Mouse (Mus musculus) mesoderm, embryonic 11.5 days (tissue): ENCODE measurements at regions not wholly inside any gene's neighbourhood (a gene's known extent, or its start where the extent isn't known, plus 50 kb on each side); places are given as distances from the start of the nearest gene placed in this dataset.
A peak's percentile ranks its signal among the peaks of the same experiment; 100 is the strongest.

ENCODE experiments used
- DNase-seq: peaks from one replicate; pipeline ENCODE4 v3.0.0-alpha.2; 2012; ENCODE audit warnings: low read depth, low spot score

GRCm38 (mm10) chr3:79996803-79997202 is 112.5 kb downstream of the Fam198b start:
- DNase-seq = no peak

- no peak for DNase-seq
Measured at GRCm38 (mm10) chr3:80002335-80002734, 118.0 kb downstream of the Fam198b start.

DNA sequence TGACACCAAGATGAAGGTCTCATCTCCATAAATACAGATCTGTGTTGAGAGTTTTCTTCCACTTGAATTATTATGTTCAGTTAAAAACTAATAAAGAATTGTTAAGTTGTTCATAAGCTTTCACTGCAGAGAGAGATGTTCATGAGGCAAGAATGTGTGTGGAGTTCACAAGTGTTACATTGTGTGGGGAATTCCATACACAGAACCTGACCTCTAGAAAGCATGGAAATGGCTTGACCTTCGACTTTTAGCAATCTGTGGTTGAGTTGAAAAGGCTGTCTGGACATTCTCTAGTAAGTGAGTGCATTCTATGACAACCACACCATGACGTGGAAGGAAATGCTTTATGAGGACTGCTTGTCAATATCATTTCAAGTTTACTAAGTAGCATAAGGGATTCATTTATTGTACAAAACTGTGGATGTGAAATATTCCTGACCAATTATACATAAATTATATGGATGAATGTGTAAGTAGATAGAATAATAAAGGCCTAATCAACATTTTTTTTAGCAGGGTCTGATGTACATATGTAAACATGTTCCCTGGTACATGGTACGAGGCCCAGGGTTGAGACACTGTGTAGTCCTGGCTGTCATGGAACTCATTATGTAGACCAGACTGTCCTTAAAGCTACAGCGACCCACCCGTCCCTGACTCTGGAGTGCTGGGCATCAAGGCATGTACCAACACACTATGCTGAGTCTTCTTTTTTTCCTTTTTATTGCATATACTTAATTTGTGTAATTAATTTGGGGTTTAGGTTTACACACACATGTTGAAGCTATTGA is 119.2 kb downstream of the Fam198b start:
- peak; percentile 73 for DNase-seq

DNA sequence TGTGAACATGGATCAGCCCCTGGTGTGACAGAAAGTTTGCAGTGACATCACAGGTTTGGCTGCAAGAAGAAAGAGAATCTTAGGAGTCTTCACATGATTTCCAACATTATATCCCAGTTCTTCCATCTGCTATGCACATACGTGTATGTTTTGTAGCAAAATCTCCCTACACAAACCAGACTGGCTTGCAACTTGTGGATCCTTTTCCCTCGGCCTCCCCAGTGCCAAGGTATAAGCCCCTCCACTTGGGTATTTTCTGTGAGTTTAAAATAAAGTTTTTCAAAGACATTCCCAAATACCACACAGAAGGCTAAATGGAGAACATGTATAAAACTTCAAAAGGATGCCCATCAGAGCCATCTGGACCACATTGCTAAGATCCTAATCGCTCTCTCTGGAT is 120.2 kb downstream of the Fam198b start:
- no peak for DNase-seq

DNA sequence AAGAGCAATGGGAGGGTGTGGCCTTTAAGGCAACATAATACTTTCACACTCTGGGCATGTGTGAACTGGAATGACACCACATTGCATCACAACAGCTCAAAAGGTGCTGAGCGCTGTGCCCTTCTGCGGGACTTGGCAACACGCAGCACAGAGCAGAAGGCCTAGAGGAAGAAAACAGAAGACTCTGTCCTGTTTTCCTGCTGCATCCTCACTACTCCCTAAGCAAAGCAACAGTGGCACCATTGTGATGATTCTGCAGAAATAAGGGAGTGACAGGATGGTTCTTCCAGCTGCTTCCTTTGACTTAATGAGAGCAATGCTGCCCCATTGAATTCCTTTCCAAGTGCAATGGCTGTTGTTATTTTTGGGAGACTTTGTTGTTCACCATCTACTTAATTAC is 120.6 kb downstream of the Fam198b start:
- no peak for DNase-seq

GRCm38 (mm10) chr3:80005371-80005770 is 121.0 kb downstream of the Fam198b start:
- no peak for DNase-seq

DNA sequence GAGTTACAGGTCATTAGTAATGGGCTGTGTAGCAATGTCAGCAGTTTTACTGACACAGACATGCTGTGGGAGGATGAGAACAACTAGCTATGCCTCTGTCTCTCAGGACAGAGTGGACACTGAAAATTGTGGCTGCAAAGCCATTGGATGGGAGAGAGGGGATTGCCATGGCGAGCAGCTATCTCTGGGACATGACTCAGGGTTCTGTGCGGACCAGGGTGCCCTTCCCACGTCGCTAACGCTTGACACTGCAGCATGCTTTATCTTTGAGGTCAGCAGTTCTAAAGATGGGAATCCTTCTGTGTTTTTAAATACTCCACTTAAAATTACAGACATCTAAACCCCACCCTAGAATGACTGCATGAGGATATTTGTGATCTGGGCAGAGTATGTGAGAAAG is 121.9 kb downstream of the Fam198b start:
- no peak for DNase-seq

DNA sequence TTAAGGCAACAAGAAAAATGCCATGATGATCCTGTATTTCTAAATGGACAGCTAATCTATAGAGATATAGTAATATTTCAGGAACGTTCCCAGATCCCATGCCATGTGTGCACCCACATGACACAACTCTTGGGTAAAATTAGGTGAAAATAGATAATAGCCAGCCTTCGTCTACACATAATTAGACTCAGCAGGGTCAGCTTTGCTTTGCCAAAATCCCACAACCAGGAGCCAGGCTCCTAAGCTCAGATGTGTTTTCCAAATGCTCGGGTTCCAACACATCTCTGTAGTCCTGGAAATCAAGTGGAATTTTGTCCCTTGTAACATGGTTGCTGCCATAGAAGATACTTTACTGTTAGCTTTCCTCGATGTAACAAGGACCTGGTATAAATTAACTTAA is 122.7 kb downstream of the Fam198b start:
- DNase-seq = no peak

DNA sequence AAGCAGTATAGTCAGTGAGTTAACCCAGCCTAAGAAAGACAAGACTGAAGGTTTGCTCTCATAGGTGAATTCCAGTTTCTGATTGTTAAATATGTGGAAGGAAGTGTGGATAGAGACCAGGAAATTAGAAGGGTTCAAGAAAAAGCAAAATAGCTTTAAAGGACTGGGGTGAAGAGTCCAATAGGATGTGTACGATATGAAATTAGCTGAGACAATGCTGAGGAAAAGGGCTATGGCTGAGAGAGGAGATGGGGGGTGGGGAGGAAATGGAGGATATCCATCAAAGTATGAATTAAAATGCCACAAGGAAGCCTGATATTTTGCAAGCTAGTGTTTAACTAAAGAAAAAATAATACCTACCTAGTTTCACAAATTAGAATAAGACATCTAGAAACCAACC is 124.9 kb downstream of the Fam198b start:
- no peak for DNase-seq

GRCm38 (mm10) chr3:80025795-80026194 is 141.5 kb downstream of the Fam198b start:
- DNase-seq = no peak

DNA sequence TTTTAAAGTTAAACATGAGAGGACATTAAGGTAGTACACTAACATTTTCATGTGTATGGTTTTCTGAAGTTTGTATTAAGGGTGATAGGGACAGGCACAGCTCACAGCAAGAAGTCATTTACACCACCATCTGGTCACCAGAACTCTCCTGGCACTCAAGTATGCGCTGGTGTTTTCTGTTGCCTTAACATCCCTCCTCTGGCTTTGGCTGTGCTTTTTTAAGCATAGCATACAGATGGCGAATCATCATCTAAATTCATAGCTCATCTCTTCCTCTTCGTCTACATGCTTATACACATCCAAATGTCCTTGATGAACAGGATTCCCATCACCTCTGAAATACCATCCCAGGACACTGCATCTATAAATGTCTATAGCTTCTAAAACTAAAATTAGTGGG is 148.7 kb downstream of the Fam198b start:
- DNase-seq = peak; percentile 16

DNA sequence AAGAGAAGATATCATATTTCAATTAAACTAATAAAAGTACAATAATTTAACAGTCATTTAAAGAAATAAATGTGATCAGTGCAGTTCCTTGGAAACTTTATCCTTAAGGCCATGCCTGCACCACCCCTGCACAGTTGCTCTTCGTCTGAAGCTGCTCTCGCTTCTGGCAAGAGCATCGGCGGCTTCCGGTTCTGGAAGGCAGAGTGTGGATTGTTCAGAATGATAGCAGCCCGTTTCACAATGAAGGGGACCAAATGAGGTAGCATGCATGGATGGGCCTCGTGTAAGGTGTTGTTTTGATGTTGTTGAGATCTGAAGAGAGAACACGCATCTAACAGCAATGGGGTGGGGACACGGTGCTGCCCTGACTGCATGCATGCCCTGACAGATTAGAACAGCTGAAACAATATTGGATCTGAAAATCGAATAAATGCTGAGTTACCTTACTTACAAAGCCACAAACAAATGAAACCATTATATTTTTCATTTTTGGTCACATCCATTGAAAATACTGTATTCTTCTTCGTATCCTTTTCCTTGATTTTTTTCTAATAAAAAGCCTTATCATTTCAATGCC is 154.3 kb downstream of the Fam198b start:
- DNase-seq = no peak

GRCm38 (mm10) chr3:80042756-80043484 is 158.6 kb downstream of the Fam198b start:
- no peak for DNase-seq

DNA sequence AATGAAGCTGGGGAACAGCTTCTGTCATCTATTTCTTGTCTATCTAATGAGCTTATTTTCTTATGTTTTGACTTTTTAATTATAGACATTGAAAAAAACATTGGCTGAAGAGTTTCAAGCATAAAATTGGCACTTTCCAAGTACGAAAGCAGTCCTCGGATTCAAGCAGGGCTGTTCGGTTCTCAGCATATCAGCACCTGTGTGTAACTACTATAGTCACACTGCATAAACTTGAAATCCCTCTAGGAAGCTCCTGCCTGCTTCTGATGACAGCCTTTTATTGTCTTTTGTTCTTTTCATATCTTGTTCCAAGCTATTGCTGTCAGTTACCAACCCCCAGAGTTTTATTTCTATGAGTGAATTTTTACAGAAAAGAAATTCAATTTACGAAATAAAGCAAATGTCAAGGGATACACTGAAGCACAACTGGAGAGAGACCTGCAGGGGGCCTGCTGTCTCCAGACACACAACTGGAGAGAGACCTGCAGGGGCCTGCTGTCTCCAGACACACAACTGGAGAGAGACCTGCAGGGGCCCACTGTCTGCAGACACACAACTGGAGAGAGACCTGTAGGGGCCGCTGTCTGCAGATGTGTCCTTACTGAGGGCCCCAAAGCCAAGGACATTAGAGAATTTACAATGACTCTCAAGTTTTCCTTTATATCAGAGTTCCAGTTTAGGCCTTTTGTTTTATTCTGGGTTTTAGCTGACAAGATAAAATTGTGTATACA is 165.3 kb downstream of the Fam198b start:
- DNase-seq = no peak

DNA sequence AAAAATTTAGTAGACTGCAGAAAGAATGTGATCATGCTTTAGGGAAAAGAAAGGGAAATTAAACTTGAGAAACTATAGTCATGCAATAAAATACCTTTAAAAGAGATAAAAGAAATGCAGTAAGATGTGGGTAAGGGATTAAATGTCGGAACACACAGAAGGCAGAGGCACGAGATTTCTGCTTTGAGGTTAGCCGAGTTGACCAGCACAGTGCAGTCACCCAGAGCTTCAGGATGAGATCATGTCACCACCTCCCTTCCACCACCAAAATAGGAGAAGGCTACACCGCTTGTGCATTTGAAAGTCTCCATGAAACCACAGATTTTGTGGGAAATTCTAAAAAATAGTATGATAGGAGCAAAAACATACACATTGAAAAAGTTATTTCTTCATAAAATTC is 166.6 kb downstream of the Fam198b start:
- no peak for DNase-seq

DNA sequence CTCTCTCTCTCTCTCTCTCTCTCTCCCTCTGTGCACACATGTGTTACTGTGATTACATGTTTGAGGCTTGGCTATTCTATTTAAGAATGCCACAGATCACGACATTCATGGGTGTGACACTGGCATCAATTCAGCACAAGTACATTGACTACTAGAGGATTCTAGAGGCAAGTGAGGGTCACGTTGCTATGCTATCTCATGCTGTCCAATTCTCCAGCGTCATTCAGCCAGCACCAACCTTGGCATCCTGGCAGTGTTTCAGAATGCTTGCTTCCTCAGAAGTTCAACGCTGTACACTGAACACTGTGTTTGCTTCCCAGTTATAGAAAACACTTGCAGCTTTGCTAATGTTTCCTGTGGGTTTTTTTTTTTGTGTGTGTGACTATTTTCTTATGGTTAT is 167.6 kb downstream of the Fam198b start:
- DNase-seq = no peak

DNA sequence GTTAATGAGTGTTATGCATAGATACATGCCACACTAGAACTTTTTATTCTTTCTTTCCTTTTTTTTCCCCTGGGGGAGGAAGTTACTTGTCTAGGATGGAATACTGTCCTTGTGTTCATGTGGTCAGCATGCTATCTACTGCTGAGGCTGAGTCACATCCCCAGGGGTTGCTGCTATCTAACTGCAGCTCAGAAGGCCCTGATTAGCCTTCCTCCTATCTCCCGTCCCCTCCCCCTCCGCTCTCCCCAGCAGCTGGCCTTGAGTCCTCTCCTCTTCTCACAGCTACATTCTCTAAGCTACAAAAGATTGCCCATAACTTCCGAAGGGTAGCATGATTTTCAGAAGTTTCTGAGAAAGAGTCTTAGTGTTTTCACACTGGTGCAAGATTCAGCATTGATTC is 168.5 kb downstream of the Fam198b start:
- no peak for DNase-seq

GRCm38 (mm10) chr3:80053435-80053834 is 169.1 kb downstream of the Fam198b start:
- no peak for DNase-seq

- DNase-seq = no peak
Measured at GRCm38 (mm10) chr3:80056636-80057350, 172.5 kb downstream of the Fam198b start.

DNA sequence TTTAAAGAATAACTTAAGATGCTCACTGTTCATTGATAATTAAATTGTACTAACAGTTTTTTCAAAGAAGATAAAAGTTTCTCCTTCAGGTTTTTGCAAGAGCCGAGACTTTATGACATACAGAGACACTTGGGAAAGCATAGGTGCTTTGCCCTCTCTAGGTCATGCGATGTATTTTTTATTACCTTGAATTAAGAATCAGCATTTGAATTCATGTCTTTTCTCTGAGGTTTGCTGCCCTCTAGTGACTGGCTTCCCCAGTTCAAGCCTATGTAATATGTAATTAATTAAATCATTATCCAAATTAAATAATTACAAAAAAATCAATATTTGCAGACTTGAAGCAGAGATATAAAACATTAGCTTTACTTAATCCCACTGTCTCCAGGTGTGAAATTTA is 174.4 kb downstream of the Fam198b start:
- peak; percentile 36 for DNase-seq

GRCm38 (mm10) chr3:80070726-80071125 is 186.4 kb downstream of the Fam198b start:
- DNase-seq = no peak
